Mouse (Mus musculus) ovary, adult 18-20 months (tissue): ENCODE measurements around the gene Tfrc.
"Not testable (repeated sequence)": the region's sequence is repeated elsewhere in the genome, so short reads cannot be mapped to it uniquely, and the experiment has no call there.

Source experiments
- DNase-seq: peaks from one replicate; pipeline ENCODE4 v3.0.0; 2022; ENCODE audit warnings: low spot score, mixed read lengths

The Tfrc gene

DNA sequence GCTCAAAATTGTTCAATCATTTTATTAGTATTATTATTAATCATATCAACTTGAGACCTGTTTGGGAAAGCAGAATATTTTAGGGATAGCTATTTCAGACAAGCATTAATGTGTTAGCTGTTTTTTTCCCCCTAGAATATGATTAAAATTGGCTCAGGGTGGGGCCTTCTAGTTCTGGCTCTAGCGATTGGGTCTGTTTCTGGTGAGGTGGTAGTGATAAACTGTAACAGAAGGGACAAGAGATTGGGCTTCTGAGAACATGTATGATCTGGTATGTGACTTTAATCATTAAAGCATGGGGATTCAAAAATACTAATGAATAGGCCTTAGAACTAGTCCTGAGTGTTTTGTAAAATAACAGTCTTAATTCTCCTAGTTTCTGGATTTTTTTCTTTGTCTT lies 3.3 kb downstream of the Tfrc start:
- no peak for DNase-seq

DNA sequence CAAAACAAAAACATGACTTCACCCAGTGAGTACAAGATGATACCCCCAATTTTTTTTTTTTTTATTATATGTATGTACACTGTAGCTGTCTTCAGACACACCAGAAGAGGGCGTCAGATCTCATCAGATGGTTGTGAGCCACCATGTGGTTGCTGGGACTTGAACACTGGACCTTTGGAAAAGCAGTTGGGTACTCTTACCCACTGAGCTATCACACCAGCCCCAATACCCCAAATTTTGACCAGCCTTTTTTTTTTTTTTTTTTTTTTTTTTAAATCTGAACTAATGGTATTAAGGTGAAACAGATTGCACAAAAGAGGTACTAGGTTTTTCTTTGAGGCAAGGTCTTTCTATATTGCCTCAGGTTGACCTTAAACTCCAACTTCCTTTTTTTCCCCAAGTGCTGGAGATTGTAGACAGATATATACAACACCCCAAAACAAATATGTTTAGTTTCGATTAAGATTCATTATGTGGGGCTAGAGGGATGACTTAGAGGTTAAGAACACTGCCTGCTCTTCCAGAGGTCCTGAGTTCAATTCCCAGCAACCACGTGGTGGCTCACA lies 4.6 kb downstream of the Tfrc start:
- no peak for DNase-seq

DNA sequence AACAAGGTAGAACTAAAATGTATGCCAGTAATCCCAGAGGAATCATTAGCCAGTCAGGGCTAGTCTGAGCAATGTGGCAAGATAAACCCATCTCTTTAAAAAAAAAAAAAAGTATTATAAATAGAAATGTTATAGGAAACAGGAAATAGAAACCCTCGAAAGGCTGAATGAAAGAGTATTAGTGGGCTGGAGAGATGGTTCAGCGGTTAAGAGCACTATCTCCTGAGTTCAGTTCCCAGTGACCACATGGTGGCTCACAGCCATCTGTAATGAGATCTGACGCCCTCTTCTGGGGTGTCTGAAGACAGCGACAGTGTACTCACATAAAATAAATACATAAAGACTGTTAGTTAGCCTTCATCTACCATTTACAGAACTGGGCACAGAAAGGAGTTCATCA lies 5.3 kb downstream of the Tfrc start:
- DNase-seq, result no peak

DNA sequence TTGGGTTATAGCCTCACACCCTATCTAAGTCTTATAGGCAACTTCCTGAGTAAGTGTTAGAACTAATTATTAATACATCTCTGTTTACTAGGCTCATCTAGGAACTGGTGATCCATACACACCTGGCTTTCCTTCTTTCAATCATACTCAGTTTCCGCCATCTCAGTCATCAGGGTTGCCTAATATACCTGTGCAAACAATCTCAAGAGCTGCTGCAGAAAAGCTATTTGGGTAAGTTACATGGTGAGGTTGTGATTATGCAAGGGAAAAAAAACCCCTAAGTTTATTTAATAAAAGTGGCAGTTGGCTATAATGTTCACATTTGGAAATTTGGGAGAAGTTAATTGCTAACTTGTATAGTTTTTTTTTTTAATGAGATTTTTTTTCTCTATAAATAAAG lies 10.2 kb downstream of the Tfrc start:
- DNase-seq, result no peak

GRCm38 (mm10) chr16:32628140-32628539 lies 19.4 kb downstream of the Tfrc start:
- no peak for DNase-seq

DNA sequence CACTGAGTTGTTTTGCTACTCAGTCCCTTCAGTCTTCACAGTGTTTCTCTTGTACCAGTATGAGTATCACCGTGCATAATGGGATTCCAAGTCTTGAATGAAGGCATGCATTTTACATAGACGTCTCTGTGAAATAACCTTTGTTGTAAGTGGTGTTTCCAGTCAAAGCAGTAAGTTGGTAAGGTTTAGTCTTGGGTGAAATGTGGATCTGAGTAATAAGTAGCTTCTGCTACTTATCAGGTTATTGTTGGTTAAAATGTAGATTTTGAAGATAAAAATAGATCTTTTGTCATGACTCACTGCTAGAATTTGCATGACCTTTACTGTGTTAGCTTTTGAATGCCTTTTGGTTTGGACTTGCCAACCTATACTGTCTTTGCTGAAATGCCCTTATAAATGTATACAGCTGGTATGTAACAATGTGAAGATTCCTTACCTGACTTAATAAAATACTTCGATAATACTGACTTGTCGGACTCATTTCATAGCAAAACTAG lies 23.7 kb downstream of the Tfrc start:
- no peak for DNase-seq

DNA sequence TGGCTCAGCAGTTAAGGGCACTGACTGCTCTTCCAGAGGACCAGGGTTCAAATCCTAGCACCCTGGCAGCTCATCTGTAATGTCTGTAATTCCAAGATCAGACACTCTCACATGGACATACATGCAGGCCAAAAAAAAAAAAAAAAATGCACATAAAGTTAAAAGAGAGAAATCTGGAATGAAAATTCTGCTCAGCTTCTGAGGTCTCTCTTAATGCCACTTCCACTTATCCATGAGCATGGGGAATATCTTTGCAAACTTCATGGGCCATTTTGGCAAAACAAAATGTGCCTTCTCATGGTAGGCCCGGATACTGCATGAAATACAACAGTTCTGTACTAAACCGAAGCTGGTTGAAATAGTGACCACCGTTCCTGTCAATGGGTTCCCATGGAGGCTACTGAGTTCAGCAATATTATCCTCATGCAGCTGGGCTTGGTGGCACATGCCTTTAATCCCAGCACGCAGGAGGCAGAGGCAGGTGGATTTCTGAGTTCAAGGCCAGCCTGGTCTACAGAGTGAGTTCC lies 24.8 kb downstream of the Tfrc start:
- no peak for DNase-seq

GRCm38 (mm10) chr16:32634183-32634582 lies 25.5 kb downstream of the Tfrc start:
- DNase-seq, result no peak

GRCm38 (mm10) chr16:32635314-32635713 lies 26.6 kb downstream of the Tfrc start:
- DNase-seq, result no peak

DNA sequence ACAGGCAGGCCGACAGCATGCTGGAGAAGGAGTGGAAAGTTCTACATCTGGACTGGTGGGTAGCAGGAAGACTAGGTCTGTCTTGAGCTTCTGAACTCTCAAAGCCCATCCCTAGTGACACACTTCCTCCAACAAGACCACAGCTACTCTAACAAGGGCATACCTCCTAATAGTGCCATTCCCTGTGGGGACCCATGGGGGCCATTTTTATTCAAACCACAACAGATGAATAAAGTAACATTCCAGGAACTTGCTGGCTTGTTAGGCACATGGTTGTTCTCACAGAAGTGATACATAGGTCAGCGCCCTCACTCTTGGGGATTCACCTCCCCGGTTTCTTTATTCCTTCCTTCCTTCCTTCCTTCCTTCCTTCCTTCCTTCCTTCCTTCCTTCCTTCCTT lies 27.6 kb downstream of the Tfrc start:
- DNase-seq, result no peak

- no peak for DNase-seq
These were observed 28.3 kb downstream of the Tfrc start for GRCm38 (mm10) chr16:32636871-32637521.

GRCm38 (mm10) chr16:32638476-32638875 lies 29.8 kb downstream of the Tfrc start:
- peak; percentile 63 for DNase-seq

- DNase-seq, result no peak
These were observed 31.4 kb downstream of the Tfrc start for GRCm38 (mm10) chr16:32640096-32640495.

GRCm38 (mm10) chr16:32640683-32641082 lies 32.0 kb downstream of the Tfrc start:
- not testable (repeated sequence) for DNase-seq

DNA sequence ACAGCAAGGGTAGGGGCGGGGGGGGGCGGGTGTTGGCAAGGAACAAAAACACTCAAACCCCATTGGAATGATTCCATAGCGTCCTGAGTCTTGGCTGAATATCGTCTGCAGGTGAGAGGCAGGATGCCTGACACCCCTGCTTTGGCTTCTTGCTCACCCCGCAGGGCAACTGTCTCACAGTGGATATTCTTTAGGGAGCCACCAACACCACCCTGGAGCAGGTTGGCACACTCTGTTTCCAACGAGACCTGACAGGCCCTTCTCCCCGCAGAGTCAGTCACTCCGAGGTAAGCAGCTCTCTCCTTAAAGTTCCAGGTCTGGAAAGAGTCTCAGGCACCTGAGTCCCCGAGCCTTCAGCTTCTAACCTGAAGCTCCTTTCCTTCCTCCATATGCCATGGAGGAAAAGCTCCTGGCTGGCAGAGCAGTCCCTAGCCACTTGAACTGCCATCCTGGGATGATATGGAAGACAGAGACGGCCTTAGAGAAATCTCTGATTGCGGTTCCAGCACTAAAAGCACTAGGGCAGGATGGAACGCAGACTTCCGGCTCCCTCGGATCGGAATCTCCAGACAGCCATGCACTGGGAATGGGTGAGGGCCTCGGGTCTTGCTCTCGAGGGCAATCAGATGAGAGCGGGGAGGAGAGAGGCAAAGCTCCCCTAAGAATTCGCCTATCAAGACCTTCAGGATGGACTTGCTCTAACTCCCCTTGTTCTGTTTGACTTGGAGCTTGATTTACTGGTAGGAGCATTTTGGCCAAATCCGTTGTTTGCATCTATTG lies 32.9 kb downstream of the Tfrc start:
- no peak for DNase-seq

GRCm38 (mm10) chr16:32642280-32642679 lies 33.6 kb downstream of the Tfrc start:
- DNase-seq, result no peak

DNA sequence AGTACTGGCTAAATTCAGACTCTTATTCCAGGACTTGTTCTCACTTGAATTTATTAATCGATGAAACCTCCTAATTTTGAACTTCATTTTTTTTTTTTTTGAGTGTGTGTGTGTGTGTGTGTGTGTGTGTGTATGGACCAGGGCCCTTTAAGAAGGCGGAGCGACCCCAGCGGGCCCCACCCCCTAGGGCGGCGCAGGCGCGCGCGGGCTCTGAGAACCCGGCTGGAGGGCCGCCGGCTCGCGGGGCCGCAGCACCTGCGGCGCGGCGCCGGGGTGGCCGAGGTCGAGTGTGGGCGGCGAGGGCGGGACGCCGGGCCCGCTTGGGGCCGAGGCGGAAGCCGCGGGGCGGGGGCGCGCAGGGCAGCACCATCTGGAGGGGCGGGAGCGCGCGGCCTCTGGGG lies 34.9 kb downstream of the Tfrc start, which contains the start of gene Tnk2:
Gene Tnk2 (plus strand): TSS at position 214 of the 401 bp plus-strand sequence.
- DNase-seq, result peak; percentile 82

- DNase-seq, result no peak
These were observed 35.5 kb downstream of the Tfrc start for GRCm38 (mm10) chr16:32644069-32644800.

DNA sequence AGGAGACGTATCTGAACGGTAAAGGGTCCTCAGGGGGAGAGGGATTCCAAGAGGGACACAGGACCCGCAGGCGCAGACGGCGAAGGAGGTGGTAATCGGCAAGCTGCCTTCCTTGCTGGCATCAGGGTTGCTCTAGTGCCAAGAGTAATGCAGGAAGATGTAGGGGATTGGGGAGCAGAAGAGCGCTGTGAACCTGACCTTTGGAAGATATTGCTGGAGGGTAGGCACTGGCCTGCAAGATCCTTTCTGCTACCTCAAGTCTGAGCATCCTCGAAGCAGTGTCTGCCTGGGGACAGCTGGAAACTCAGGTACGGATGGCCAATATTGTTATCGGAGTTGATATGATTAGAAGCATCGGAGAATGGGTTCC lies 36.1 kb downstream of the Tfrc start:
- no peak for DNase-seq

GRCm38 (mm10) chr16:32645361-32645914 lies 36.7 kb downstream of the Tfrc start:
- DNase-seq, result no peak

GRCm38 (mm10) chr16:32646014-32646413 lies 37.3 kb downstream of the Tfrc start:
- no peak for DNase-seq

DNA sequence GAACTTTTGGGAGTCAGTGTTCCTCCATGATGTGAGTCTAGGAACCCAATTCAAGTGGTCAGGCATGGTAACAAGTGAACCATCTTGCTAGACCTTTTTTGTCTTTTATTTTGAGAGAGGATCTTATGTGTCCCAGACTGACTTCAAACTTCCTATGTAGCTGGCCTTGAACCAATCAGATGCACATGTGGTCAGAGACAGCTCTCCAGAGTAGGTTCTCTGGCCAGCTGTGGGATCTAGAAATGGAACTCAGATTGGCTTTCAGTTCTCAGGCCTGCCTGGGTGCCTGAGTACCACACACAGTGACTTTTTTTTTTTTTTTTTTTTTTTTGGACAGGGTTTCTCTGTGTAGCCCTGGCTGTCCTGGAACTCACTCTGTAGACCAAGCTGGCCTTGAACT lies 39.0 kb downstream of the Tfrc start:
- no peak for DNase-seq
